Mouse (Mus musculus) olfactory bulb, adult 2 months (tissue): Measurements from ENCODE around the gene Camta1.
"Not testable (repeated sequence)": the region's sequence is repeated elsewhere in the genome, so short reads cannot be mapped to it uniquely, and the experiment has no call there.

Source experiments
- CTCF ChIP-seq: fragments of 200-500 bp; IDR thresholded peaks from 2 replicates; pipeline ENCODE4 v1.5.1; 2012; ENCODE audit warnings: low read depth, mild to moderate bottlenecking, low read length, moderate library complexity; ENCODE audit not compliant: insufficient read depth
- POLR2A ChIP-seq: fragments of 200-500 bp; IDR thresholded peaks from 2 replicates; pipeline ENCODE4 v1.6.1; 2012; ENCODE audit warnings: mild to moderate bottlenecking, low read depth, low read length, moderate library complexity; ENCODE audit not compliant: insufficient read depth

- not testable (repeated sequence) for TF ChIP-seq CTCF, POLR2A
Observed at GRCm38 (mm10) chr4:151017356-151017755, 844.3 kb downstream of the Camta1 start.
